Mouse (Mus musculus): ENCODE data around the gene Sec16b. TPM values are rescaled to one million over a fixed set of nuclear protein-coding genes. Genes with fewer than 3 reads are reported as not detected.
A peak's percentile ranks its signal among the peaks of the same experiment; 100 is the strongest.

Sec16b gene
- total and polyA plus RNA-seq, 3 experiments, result 13.9 to 19.6 (median 14.6) TPM

DNA sequence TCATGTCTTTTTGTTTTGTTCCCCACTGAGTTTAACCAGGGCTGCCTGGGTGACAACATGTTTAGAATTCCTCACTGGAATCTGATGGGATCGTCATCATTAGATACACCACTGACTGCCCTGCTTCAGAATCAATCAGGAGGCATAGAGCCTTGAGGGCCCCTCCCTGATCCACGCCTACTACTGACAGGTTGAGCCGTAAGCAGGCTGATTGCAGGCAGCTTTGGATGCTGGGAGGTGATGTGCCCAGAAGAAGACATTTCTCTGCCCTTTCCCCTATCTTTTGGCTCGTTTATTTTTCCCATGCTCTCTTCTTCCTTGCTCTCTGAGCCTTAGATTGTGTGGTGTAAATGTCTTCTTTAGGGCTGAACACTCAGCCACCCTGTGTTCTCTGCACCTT lies 7.8 kb downstream of the Sec16b start:
- peaks cover 8 to 22% of the 10 kb centered on the region in 2 experiments for H3K4me1 ChIP-seq (ENCODE audit: control insufficient read depth in 1 of 2, insufficient read depth in 2 of 2)
- dilution Hi-C loops (cut with MboI; ENCODE audit: extremely low pct_ligation_motif_present, extremely low pct_unique_long_range_greater_than_20kb, low sequenced_read_pairs) (no loop called here), in situ Hi-C loops (cut with MboI; ENCODE audit: low pct_ligation_motif_present, low pct_unique_long_range_greater_than_20kb, low sequenced_read_pairs) (no loop called here)
- H3K27ac ChIP-seq (ENCODE audit: insufficient read depth, low read depth), result no peak overlapping the region
- no peak for DNase-seq (ENCODE audit: extremely low read depth)
- H3K4me3 ChIP-seq (replicated peaks in 1 of 3; ENCODE audit: low read depth in 2 of 3, low read length in 2 of 3, poor library complexity in 1 of 3), result no peak overlapping the region
- H3K79me2 ChIP-seq (replicated peaks; ENCODE audit: control insufficient read depth, extremely low read depth, insufficient read depth, poor library complexity, severe bottlenecking), result no peaks in the 10 kb centered on the region
- H3K4me2 ChIP-seq (ENCODE audit: insufficient read depth, low read depth, poor library complexity, severe bottlenecking), result no peak overlapping the region
- H3K9me3 ChIP-seq (replicated peaks; ENCODE audit: low read length), result no peaks in the 10 kb centered on the region
- no peak overlapping the region for H3K9ac ChIP-seq (ENCODE audit: insufficient read depth, low read depth)
- TF ChIP-seq NELFE (IDR thresholded peaks at IDR 0.05; ENCODE audit: low read depth, low read length) (no peak), SMC3 (IDR thresholded peaks at IDR 0.05; ENCODE audit: low read depth, low read length) (no peak), MYC (IDR thresholded peaks at IDR 0.05; ENCODE audit: low read depth, low read length) (no peak), MXI1 (IDR thresholded peaks at IDR 0.05; ENCODE audit: low read depth, low read length) (no peak), USF1 (IDR thresholded peaks at IDR 0.05; ENCODE audit: low read depth, low read length) (no peak), SIN3A (IDR thresholded peaks at IDR 0.05; ENCODE audit: low read length) (no peak), CTCF (conservative IDR thresholded peaks at IDR 0.05 in 1 of 2, IDR thresholded peaks at IDR 0.05 in 1 of 2; ENCODE audit: low read depth in 2 of 2, low read length in 2 of 2) (no peak), USF2 (conservative IDR thresholded peaks at IDR 0.05; ENCODE audit: low read depth, low read length) (no peak), ELF1 (IDR thresholded peaks at IDR 0.05; ENCODE audit: low read depth, low read length) (no peak), E2F4 (IDR thresholded peaks at IDR 0.05; ENCODE audit: insufficient replicate concordance, low read depth, low read length) (no peak), CHD2 (IDR thresholded peaks at IDR 0.05; ENCODE audit: low read length) (no peak), EP300 (IDR thresholded peaks at IDR 0.05; ENCODE audit: low read length) (no peak), MAFK (IDR thresholded peaks at IDR 0.05; ENCODE audit: insufficient replicate concordance, low read length) (no peak), POLR2A (IDR thresholded peaks at IDR 0.05; ENCODE audit: low read depth, low read length) (no peak)
- peaks cover 0 to 41% of the 10 kb centered on the region in 2 experiments for H3K36me3 ChIP-seq (replicated peaks in 1 of 2; ENCODE audit: control insufficient read depth in 1 of 2, insufficient read depth in 1 of 2, low read length in 1 of 2)
- H3K27me3 ChIP-seq (replicated peaks), result no peaks in the 10 kb centered on the region

DNA sequence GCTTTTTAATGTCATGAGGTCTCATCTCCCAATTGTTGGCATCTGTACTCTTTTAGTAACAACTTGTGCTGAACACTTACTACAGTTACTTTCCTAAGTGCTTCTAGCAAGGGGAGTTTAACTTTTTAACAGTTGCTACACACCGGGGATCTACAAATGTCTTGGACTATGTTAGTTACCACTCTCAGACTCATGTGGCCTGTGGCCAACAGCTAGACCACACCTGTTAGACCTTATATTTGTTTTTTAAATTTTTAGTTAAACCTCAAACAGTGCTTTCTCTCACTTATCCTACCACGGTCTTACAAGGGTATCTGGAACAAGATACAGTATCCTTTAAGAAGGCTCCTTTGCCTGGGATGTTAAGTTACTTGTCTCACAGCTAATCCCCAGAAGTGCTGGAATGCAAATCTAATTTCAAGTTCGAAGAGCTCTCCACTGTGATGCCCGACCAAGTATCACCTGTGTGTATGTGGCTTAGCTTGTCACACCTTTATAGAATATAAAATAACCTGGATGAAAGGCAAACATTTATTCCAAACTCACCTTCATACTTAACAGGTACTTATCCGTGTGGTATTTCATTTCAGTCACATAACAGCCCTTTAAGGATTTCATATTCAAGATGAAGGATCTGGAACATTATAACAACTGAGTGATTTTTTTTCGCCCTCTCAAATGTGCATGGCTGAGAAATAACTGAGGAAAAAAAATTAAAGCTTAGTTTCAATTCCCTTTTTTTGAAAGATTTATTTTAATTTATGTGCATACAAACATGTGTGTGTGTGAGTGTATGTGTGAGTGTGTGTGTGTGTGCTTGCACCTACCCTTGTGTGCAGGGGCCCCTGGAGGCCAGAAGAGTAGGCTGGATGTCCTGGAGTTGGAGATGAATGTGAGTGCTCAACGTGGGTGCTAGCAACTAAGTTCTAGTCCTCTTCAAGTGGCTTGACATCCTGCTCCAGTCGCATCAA lies 10.6 kb downstream of the Sec16b start:
- no peak overlapping the region for H3K27ac ChIP-seq (ENCODE audit: insufficient read depth, low read depth)
- no peaks in the 10 kb centered on the region for H3K27me3 ChIP-seq (replicated peaks)
- peaks cover 8 to 22% of the 10 kb centered on the region in 2 experiments for H3K4me1 ChIP-seq (ENCODE audit: control insufficient read depth in 1 of 2, insufficient read depth in 2 of 2)
- no peak for DNase-seq (ENCODE audit: extremely low read depth)
- peaks cover 0 to 21% of the 10 kb centered on the region in 2 experiments for H3K36me3 ChIP-seq (replicated peaks in 1 of 2; ENCODE audit: control insufficient read depth in 1 of 2, insufficient read depth in 1 of 2, low read length in 1 of 2)
- H3K9me3 ChIP-seq (replicated peaks; ENCODE audit: low read length), result no peaks in the 10 kb centered on the region
- dilution Hi-C loops (cut with MboI; ENCODE audit: extremely low pct_ligation_motif_present, extremely low pct_unique_long_range_greater_than_20kb, low sequenced_read_pairs) (no loop called here), in situ Hi-C loops (cut with MboI; ENCODE audit: low pct_ligation_motif_present, low pct_unique_long_range_greater_than_20kb, low sequenced_read_pairs) (no loop called here)
- H3K4me3 ChIP-seq (replicated peaks in 1 of 3; ENCODE audit: low read depth in 2 of 3, low read length in 2 of 3, poor library complexity in 1 of 3), result no peak overlapping the region
- no peak overlapping the region for H3K4me2 ChIP-seq (ENCODE audit: insufficient read depth, low read depth, poor library complexity, severe bottlenecking)
- H3K9ac ChIP-seq (ENCODE audit: insufficient read depth, low read depth), result no peak overlapping the region
- H3K79me2 ChIP-seq (replicated peaks; ENCODE audit: control insufficient read depth, extremely low read depth, insufficient read depth, poor library complexity, severe bottlenecking), result no peaks in the 10 kb centered on the region; the same call in 1 of the 2 replicates
- TF ChIP-seq MAFK (IDR thresholded peaks at IDR 0.05; ENCODE audit: insufficient replicate concordance, low read length) (no peak), E2F4 (IDR thresholded peaks at IDR 0.05; ENCODE audit: insufficient replicate concordance, low read depth, low read length) (no peak), RCOR1 (conservative IDR thresholded peaks at IDR 0.05; ENCODE audit: low read depth, low read length) (no peak), UBTF (IDR thresholded peaks at IDR 0.05; ENCODE audit: low read depth, low read length) (0 out of 2 replicates have a peak, but pooled peaks have one; percentile 38), KAT2A (IDR thresholded peaks at IDR 0.05; ENCODE audit: insufficient replicate concordance, low read length) (no peak), TCF12 (IDR thresholded peaks at IDR 0.05; ENCODE audit: low read depth, low read length) (no peak), USF1 (IDR thresholded peaks at IDR 0.05; ENCODE audit: low read depth, low read length) (no peak), EP300 (IDR thresholded peaks at IDR 0.05; ENCODE audit: low read length) (peak; percentile 78), USF2 (conservative IDR thresholded peaks at IDR 0.05; ENCODE audit: low read depth, low read length) (no peak), NRF1 (IDR thresholded peaks at IDR 0.05; ENCODE audit: low read depth, low read length) (no peak), TBP (conservative IDR thresholded peaks at IDR 0.05; ENCODE audit: low read depth, low read length) (0 out of 2 replicates have a peak, but pooled peaks have one; percentile 19), BHLHE40 (IDR thresholded peaks at IDR 0.05; ENCODE audit: low read depth, low read length) (0 out of 2 replicates have a peak, but pooled peaks have one; percentile 35), CHD1 (IDR thresholded peaks at IDR 0.05; ENCODE audit: low read depth, low read length) (no peak), CHD2 (IDR thresholded peaks at IDR 0.05; ENCODE audit: low read length) (0 out of 2 replicates have a peak, but pooled peaks have one; percentile 16), ZC3H11A (IDR thresholded peaks at IDR 0.05; ENCODE audit: low read depth, low read length) (no peak), ZNF384 (IDR thresholded peaks at IDR 0.05; ENCODE audit: low read depth, low read length) (peak; percentile 90), NELFE (IDR thresholded peaks at IDR 0.05; ENCODE audit: low read depth, low read length) (no peak), JUND (conservative IDR thresholded peaks at IDR 0.05; ENCODE audit: low read depth, low read length) (no peak), ELF1 (IDR thresholded peaks at IDR 0.05; ENCODE audit: low read depth, low read length) (no peak), MAX (IDR thresholded peaks at IDR 0.05; ENCODE audit: low read length) (0 out of 2 replicates have a peak, but pooled peaks have one; percentile 19), SMC3 (IDR thresholded peaks at IDR 0.05; ENCODE audit: low read depth, low read length) (no peak), PAX5 (IDR thresholded peaks at IDR 0.05; ENCODE audit: low read length) (no peak), RAD21 (IDR thresholded peaks at IDR 0.05; ENCODE audit: low read depth, low read length) (no peak), ZMIZ1 (IDR thresholded peaks at IDR 0.05; ENCODE audit: low read depth, low read length) (no peak), MXI1 (IDR thresholded peaks at IDR 0.05; ENCODE audit: low read depth, low read length) (no peak)
